Mouse (Mus musculus) erythroblast, embryonic 14.5 days (primary cell): ENCODE measurements around the gene 1700003E16Rik. TPM values are rescaled to one million over a fixed set of nuclear protein-coding genes. Genes with fewer than 3 reads are reported as not detected.

Source experiments
- H3K27me3 ChIP-seq: 2 replicates; pipeline ENCODE4 v1.6.1; 2012; ENCODE audit warnings: inconsistent platforms; ENCODE audit not compliant: control insufficient read depth
- H3K36me3 ChIP-seq: 2 replicates; pipeline ENCODE4 v1.6.1; 2012; ENCODE audit warnings: mild to moderate bottlenecking, inconsistent platforms; ENCODE audit not compliant: control insufficient read depth
- H3K4me1 ChIP-seq: 2 replicates; pipeline ENCODE4 v1.6.1; 2012; ENCODE audit warnings: inconsistent platforms; ENCODE audit not compliant: control insufficient read depth
- H3K4me3 ChIP-seq: replicated peaks from 2 replicates; pipeline ENCODE3; 2012; ENCODE audit warnings: moderate library complexity, mild to moderate bottlenecking, inconsistent platforms
- H3K9me3 ChIP-seq: 2 replicates; pipeline ENCODE4 v1.6.1; 2012; ENCODE audit warnings: low read length, inconsistent platforms, mixed read lengths; ENCODE audit not compliant: control insufficient read depth
- GATA1 ChIP-seq: IDR thresholded peaks from 2 replicates; pipeline ENCODE4 v1.6.1; 2012; ENCODE audit warnings: low read length, inconsistent platforms, mixed read lengths
- TAL1 ChIP-seq: IDR thresholded peaks from 3 replicates; pipeline ENCODE4 v1.6.1; 2012; ENCODE audit warnings: low read length, inconsistent platforms, mixed read lengths
- polyA plus RNA-seq: library from polyadenylated mRNA; stranded (reverse); fragments of >175 nt; gene quantifications from 2 replicates; pipeline ENCODE4 v1.2.3, GENCODE M21; 2012

1700003E16Rik gene
- polyA plus RNA-seq, 1 experiment, result not detected

DNA sequence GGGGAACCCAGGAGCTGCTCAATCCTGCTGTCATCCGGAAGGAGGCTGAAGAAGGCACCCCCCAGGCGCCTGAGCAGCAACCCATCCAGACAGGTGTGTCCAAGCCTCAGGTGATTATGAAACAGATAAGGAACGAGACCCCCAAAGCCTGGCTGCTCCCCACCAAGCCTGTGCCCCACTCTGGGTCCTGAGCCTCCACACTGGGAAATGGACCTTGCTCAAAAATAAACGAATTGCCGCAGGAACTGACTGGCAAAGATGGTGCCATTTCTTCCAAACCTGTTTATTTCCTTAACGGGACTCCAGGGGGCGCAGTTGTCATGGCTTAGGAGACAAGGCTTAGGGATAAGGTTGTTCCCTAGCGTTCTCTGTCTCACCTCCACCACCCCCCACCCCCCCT, 6.5 kb downstream of the 1700003E16Rik start:
- Histone ChIP-seq H3K4me1 (peaks cover 36% of the 10 kb centered on the region), H3K9me3 (peaks cover 7% of the 10 kb centered on the region; the same call in 1 of the 2 replicates), H3K27me3 (peaks cover 50% of the 10 kb centered on the region), H3K36me3 (peaks cover under 1% of the 10 kb centered on the region; the same call in 1 of the 2 replicates), H3K4me3 (peak overlapping the region; percentile 39)
- TF ChIP-seq TAL1 (no peak), GATA1 (no peak)

DNA sequence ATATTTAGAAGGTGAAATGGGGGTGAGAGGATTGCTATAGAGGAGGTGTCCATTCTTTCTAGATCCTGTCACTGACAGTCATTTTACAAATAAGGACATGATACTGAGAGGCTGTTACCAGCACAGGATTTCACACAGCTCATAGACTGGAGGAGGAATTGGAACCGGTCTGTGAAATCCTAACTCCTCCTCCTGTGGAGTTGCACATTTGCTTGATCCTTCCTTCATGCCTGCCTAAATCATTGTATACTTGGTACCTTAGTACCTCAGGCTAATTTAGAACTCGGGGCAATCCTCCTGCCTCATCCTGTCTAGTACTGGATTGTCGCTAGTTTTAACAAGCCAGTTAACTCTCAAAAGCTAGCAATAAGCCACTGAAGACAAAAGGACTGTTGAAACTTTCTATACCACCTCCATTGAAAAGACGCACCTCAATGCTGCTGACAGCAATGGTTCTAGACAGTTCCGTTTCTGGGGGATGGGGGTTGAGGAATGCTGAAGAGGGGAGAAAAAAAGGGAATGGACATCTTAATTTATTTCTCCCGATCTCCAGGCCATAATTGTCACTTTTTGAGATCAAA, 8.9 kb downstream of the 1700003E16Rik start:
- TF ChIP-seq TAL1 (no peak), GATA1 (no peak)
- H3K9me3 ChIP-seq, result peaks cover 7% of the 10 kb centered on the region; the same call in 1 of the 2 replicates
- peaks cover 52% of the 10 kb centered on the region for H3K4me1 ChIP-seq

GRCm38 (mm10) chr6:83165607-83166242, 9.5 kb downstream of the 1700003E16Rik start, which contains the start of gene Dctn1:
Gene Dctn1 (plus strand): TSS chr6:83165920.
- TF ChIP-seq GATA1, result no peak
- TF ChIP-seq TAL1, result no peak
- Histone ChIP-seq H3K9me3 (peaks cover 7% of the 10 kb centered on the region; the same call in 1 of the 2 replicates), H3K36me3 (peaks cover 11% of the 10 kb centered on the region), H3K27me3 (peaks cover 37% of the 10 kb centered on the region), H3K4me3 (peak within 1 kb of the TSS; percentile 78), H3K4me1 (peaks cover 52% of the 10 kb centered on the region)

More for the DNA sequence above, 8.9 kb downstream of the 1700003E16Rik start:
- Histone ChIP-seq H3K36me3 (peaks cover 11% of the 10 kb centered on the region), H3K27me3 (peaks cover 43% of the 10 kb centered on the region), H3K4me3 (peak overlapping the region; percentile 78)

GRCm38 (mm10) chr6:83166243-83166630, 10.0 kb downstream of the 1700003E16Rik start:
- peak overlapping the region; percentile 78 for H3K4me3 ChIP-seq
- peaks cover 52% of the 10 kb centered on the region for H3K4me1 ChIP-seq
- H3K9me3 ChIP-seq, result peaks cover 7% of the 10 kb centered on the region; the same call in 1 of the 2 replicates
- peaks cover 32% of the 10 kb centered on the region for H3K27me3 ChIP-seq
- H3K36me3 ChIP-seq, result peaks cover 13% of the 10 kb centered on the region
- TF ChIP-seq GATA1 (no peak), TAL1 (no peak)

- Histone ChIP-seq H3K4me1 (peaks cover 35% of the 10 kb centered on the region), H3K27me3 (no peaks in the 10 kb centered on the region), H3K4me3 (no peak overlapping the region), H3K9me3 (no peaks in the 10 kb centered on the region), H3K36me3 (peaks cover 16% of the 10 kb centered on the region)
- no peak for TF ChIP-seq GATA1
- no peak for TF ChIP-seq TAL1
Observed at GRCm38 (mm10) chr6:83169872-83170271, 13.7 kb downstream of the 1700003E16Rik start.

DNA sequence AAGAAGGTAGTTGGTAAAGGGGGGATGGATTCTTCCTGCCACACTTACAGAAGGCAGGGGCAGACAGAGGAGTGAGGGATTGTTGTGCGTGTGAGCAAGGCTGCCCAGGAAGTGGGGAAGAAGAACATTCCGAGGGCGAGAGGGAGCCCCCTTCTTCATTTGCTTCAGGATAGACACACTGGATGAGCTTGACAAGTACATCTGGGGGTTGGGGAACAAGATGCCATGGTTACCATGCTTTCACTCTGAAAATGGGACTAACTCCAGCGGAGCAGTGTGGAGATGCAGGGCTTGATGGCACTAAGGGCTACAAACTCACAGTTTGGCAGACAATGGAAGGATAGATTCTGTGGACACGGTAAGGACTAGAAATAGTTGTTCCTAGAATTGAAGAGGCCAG, 14.9 kb downstream of the 1700003E16Rik start:
- Histone ChIP-seq H3K4me3 (no peak overlapping the region), H3K9me3 (no peaks in the 10 kb centered on the region), H3K4me1 (peaks cover 32% of the 10 kb centered on the region), H3K27me3 (no peaks in the 10 kb centered on the region), H3K36me3 (peaks cover 20% of the 10 kb centered on the region)
- TF ChIP-seq TAL1 (no peak), GATA1 (no peak)

DNA sequence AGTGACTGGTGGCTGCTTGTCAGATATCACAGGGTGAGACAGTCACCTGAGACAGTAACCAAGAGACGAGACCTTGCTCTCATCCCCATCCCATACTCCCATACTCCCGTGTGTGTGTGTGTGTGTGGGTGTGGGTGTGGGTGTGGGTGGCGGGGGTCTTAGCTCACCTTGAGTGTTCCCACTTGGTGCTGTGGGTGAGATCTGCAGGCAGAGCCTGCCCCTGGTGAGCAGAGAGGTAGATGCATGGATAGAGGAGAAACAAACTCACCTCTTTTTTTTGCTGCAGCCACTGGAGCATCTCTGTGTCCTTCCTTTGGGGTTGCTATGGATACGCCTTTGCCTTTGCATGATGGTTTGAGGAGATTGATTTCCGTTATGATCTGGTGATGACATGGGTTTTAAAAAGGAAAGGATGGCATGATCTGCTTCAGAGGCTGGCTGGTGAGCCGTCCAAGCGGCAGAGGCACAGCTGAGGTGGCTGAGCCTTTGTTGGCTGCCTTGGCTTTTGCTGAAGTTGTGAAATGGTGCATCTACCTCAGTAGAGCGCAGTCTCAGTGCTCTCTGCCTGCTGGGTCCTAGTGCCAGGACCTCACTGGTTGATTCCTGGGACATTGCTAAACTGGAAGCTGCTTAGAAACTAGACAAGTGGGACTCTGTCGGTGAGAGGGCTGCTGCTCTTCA, 16.2 kb downstream of the 1700003E16Rik start:
- no peaks in the 10 kb centered on the region for H3K27me3 ChIP-seq
- peaks cover 23% of the 10 kb centered on the region for H3K36me3 ChIP-seq
- TF ChIP-seq GATA1 (no peak), TAL1 (no peak)
- no peaks in the 10 kb centered on the region for H3K9me3 ChIP-seq
- no peak overlapping the region for H3K4me3 ChIP-seq
- H3K4me1 ChIP-seq, result peaks cover 23% of the 10 kb centered on the region

DNA sequence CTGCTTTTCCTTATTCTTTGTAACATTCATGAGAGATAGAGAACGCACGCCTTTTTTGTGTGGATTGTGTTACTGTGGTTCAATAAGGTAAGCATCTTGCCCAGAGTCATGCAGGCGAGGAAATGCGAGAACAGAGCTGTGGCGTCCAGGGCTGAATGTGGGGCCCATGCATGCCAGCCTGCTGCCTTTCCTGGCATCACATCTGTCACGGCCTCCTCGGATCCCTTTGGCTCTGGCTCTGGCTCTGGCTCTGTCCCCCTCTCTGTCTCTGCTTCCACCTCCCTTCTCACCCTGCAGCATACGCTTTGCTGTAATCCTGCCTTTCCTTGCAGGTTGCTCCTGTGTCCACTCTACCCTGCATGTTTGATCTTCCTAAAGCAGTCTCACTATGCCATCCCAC, 19.8 kb downstream of the 1700003E16Rik start:
- Histone ChIP-seq H3K36me3 (peaks cover 20% of the 10 kb centered on the region), H3K4me3 (no peak overlapping the region), H3K9me3 (no peaks in the 10 kb centered on the region), H3K4me1 (peaks cover 10% of the 10 kb centered on the region), H3K27me3 (no peaks in the 10 kb centered on the region)
- no peak for TF ChIP-seq GATA1
- no peak for TF ChIP-seq TAL1

GRCm38 (mm10) chr6:83179390-83180117, 23.4 kb downstream of the 1700003E16Rik start:
- H3K27me3 ChIP-seq, result no peaks in the 10 kb centered on the region
- TF ChIP-seq TAL1 (no peak), GATA1 (no peak)
- H3K4me3 ChIP-seq, result no peak overlapping the region
- H3K9me3 ChIP-seq, result no peaks in the 10 kb centered on the region
- H3K4me1 ChIP-seq, result peaks cover 10% of the 10 kb centered on the region
- peaks cover 42% of the 10 kb centered on the region for H3K36me3 ChIP-seq
